Mouse (Mus musculus) neural tube, embryonic 14.5 days (tissue): ENCODE measurements at regions not wholly inside any gene's neighbourhood (a gene's known extent, or its start where the extent isn't known, plus 50 kb on each side); places are given as distances from the start of the nearest gene placed in this dataset.

Source experiments
- ATAC-seq: fragments of 200-750 bp; cut with Nextera tagmentation; 2 replicates; pipeline ENCODE4 v1.8.0; 2017; ENCODE audit warnings: low read depth, mild to moderate bottlenecking, moderate TSS enrichment, moderate library complexity
- H3K27ac ChIP-seq: fragments of 300-500 bp; sonication (generic); 2 replicates; pipeline ENCODE4 v1.5.1; 2014; ENCODE audit warnings: low read depth, mild to moderate bottlenecking, control low read depth, low read length, moderate library complexity, mixed read lengths
- H3K27me3 ChIP-seq: fragments of 300-500 bp; sonication (generic); 2 replicates; pipeline ENCODE4 v1.6.1; 2014; ENCODE audit warnings: low read length; ENCODE audit not compliant: control insufficient read depth, insufficient read depth
- H3K36me3 ChIP-seq: fragments of 300-500 bp; sonication (generic); 2 replicates; pipeline ENCODE4 v1.6.1; 2014; ENCODE audit warnings: low read length, mixed read lengths; ENCODE audit not compliant: control insufficient read depth, insufficient read depth
- H3K4me1 ChIP-seq: fragments of 300-500 bp; sonication (generic); 2 replicates; pipeline ENCODE4 v1.6.1; 2014; ENCODE audit warnings: low read length; ENCODE audit not compliant: control insufficient read depth, insufficient read depth
- H3K4me2 ChIP-seq: fragments of 300-500 bp; sonication (generic); 2 replicates; pipeline ENCODE4 v1.6.1; 2014; ENCODE audit warnings: mild to moderate bottlenecking, low read depth, low read length, control low read depth
- H3K4me3 ChIP-seq: fragments of 300-500 bp; sonication (generic); 2 replicates; pipeline ENCODE4 v1.5.1; 2014; ENCODE audit warnings: low read depth, low read length, control low read depth, mixed read lengths
- H3K9ac ChIP-seq: fragments of 300-500 bp; sonication (generic); replicated peaks from 2 replicates; pipeline ENCODE4 v1.6.1; 2014; ENCODE audit warnings: low read depth, mild to moderate bottlenecking, control low read depth, low read length, mixed read lengths
- H3K9me3 ChIP-seq: fragments of 300-500 bp; sonication (generic); 2 replicates; pipeline ENCODE4 v1.6.1; 2016; ENCODE audit warnings: low read length; ENCODE audit not compliant: control insufficient read depth
- WGBS: fragments of 180-500 bp; shearing (Covaris S2); extraction: QIAGEN DNeasy Blood & Tissue Kit; methylation state at CpG from one replicate; pipeline ENCODE4 v1.1.7; 2014; 5-methylcytosine and 5-hydroxymethylcytosine counted together

GRCm38 (mm10) chr16:80083035-80083434, 992.1 kb upstream of the Tmprss15 start:
- Histone ChIP-seq H3K4me3 (no peak overlapping the region), H3K36me3 (no peaks in the 10 kb centered on the region), H3K9me3 (no peaks in the 10 kb centered on the region), H3K9ac (no peak overlapping the region), H3K27ac (no peak overlapping the region), H3K4me2 (no peak overlapping the region), H3K4me1 (no peaks in the 10 kb centered on the region), H3K27me3 (no peaks in the 10 kb centered on the region)
- 94% methylated on average over 2 of the region's 2 CpGs for WGBS
- no peak for ATAC-seq

- no peaks in the 10 kb centered on the region for H3K9me3 ChIP-seq
- H3K36me3 ChIP-seq, result no peaks in the 10 kb centered on the region
- H3K27me3 ChIP-seq, result no peaks in the 10 kb centered on the region
- peak; percentile 69 for ATAC-seq
- no peak overlapping the region for H3K4me2 ChIP-seq
- no peak overlapping the region for H3K4me3 ChIP-seq
- H3K4me1 ChIP-seq, result no peaks in the 10 kb centered on the region
- H3K9ac ChIP-seq, result no peak overlapping the region
- no peak overlapping the region for H3K27ac ChIP-seq
- WGBS, result 58% methylated on average over 3 of the region's 3 CpGs
Observed at GRCm38 (mm10) chr16:80073675-80074074, 982.8 kb upstream of the Tmprss15 start.
